Mouse (Mus musculus) liver, adult 2 months (tissue): ENCODE results near the gene Gp1ba. TPM values are rescaled to one million over a fixed set of nuclear protein-coding genes. Genes with fewer than 3 reads are reported as not detected.

ENCODE experiments used
- DNase-seq: peaks from one replicate; pipeline ENCODE4 v3.0.0-alpha.2; 2011; ENCODE audit warnings: low read depth, low spot score; ENCODE audit errors: extremely low read depth
- H3K27ac ChIP-seq: fragments of 200-500 bp; replicated peaks from 2 replicates; pipeline ENCODE4 v1.5.1; 2012; ENCODE audit warnings: low read depth, mild to moderate bottlenecking, control low read depth, inconsistent platforms, low read length; ENCODE audit not compliant: insufficient read depth
- H3K27me3 ChIP-seq: fragments of 200-500 bp; 2 replicates; pipeline ENCODE4 v1.6.1; 2012; ENCODE audit warnings: mild to moderate bottlenecking, moderate library complexity, low read length, inconsistent platforms; ENCODE audit not compliant: control insufficient read depth, insufficient read depth
- H3K36me3 ChIP-seq: fragments of 200-500 bp; 2 replicates; pipeline ENCODE4 v1.6.1; 2012; ENCODE audit warnings: low read length, inconsistent platforms; ENCODE audit not compliant: control insufficient read depth, insufficient read depth
- H3K4me1 ChIP-seq: fragments of 200-500 bp; 2 replicates; pipeline ENCODE4 v1.6.1; 2011; ENCODE audit warnings: low read length; ENCODE audit not compliant: control insufficient read depth, insufficient read depth
- H3K4me3 ChIP-seq: fragments of 200-500 bp; 2 replicates; pipeline ENCODE4 v1.5.1; 2011; ENCODE audit warnings: low read depth, mild to moderate bottlenecking, control low read depth, low read length, moderate library complexity; ENCODE audit not compliant: insufficient read depth
- H3K79me2 ChIP-seq: fragments of 200-500 bp; 2 replicates; pipeline ENCODE4 v1.6.1; 2012; ENCODE audit warnings: inconsistent platforms, mild to moderate bottlenecking, low read length, moderate library complexity; ENCODE audit not compliant: control insufficient read depth, insufficient read depth
- H3K9ac ChIP-seq: fragments of 200-500 bp; 2 replicates; pipeline ENCODE4 v1.6.1; 2012; ENCODE audit warnings: low read depth, mild to moderate bottlenecking, control low read depth, inconsistent platforms, low read length
- CTCF ChIP-seq: fragments of 200-500 bp; IDR thresholded peaks from 2 replicates; pipeline ENCODE4 v1.5.1; 2011; ENCODE audit warnings: low read depth, low read length, control low read depth
- POLR2A ChIP-seq: fragments of 200-500 bp; IDR thresholded peaks from 2 replicates; pipeline ENCODE4 v1.6.1; 2011; ENCODE audit warnings: low read length, control low read depth; ENCODE audit not compliant: insufficient read depth; ENCODE audit errors: extremely low read depth
- WGBS: fragments of 180-500 bp; shearing (Covaris S2); methylation state at CpG from one replicate; pipeline ENCODE4 v1.1.7; 2018; 5-methylcytosine and 5-hydroxymethylcytosine counted together
- polyA plus RNA-seq: library from polyadenylated mRNA; depleted of rRNA; stranded (reverse); fragments of >200 nt; gene quantifications from 2 replicates; pipeline ENCODE4 v1.2.3, GENCODE M21; 2012; rRNA removed
- total RNA-seq: library from RNA; depleted of rRNA; stranded (reverse); fragments of >200 nt; gene quantifications from 2 replicates; pipeline ENCODE4 v1.2.3, GENCODE M21; 2014; rRNA removed

The Gp1ba gene
- total and polyA plus RNA-seq, 2 experiments = 0.09 TPM; not detected in 1

- Histone ChIP-seq H3K9ac (peak within 1 kb of the TSS; percentile 94), H3K4me1 (0 out of 2 replicates have a peak, but pooled peaks cover 5% of the 10 kb centered on the region), H3K4me3 (peak within 1 kb of the TSS; percentile 65), H3K27ac (peak within 1 kb of the TSS; percentile 58), H3K27me3 (no peaks in the 10 kb centered on the region), H3K36me3 (peaks cover 2% of the 10 kb centered on the region; the same call in 1 of the 2 replicates), H3K79me2 (no peaks in the 10 kb centered on the region)
- TF ChIP-seq CTCF (peak; percentile 35), POLR2A (peak; percentile 43; the same call in 1 of the 2 replicates)
- under 1% methylated on average over 52 of the region's 55 CpGs for WGBS
- DNase-seq = peak; percentile 51
Measured at GRCm38 (mm10) chr11:70687601-70688199, 48.8 kb downstream of the Gp1ba start, which contains the start of gene Camta2. Gene Camta2, minus strand, starts transcription at chr11:70688105.

- peaks cover 2% of the 10 kb centered on the region; the same call in 1 of the 2 replicates for H3K36me3 ChIP-seq
- peak overlapping the region; percentile 8; the same call in 1 of the 2 replicates for H3K27ac ChIP-seq
- peak; percentile 39 for DNase-seq
- H3K79me2 ChIP-seq = no peaks in the 10 kb centered on the region
- WGBS = 17% methylated on average over 8 of the region's 8 CpGs
- H3K4me1 ChIP-seq = 0 out of 2 replicates have a peak, but pooled peaks cover 5% of the 10 kb centered on the region
- TF ChIP-seq CTCF = no peak
- no peak for TF ChIP-seq POLR2A
- peak overlapping the region; percentile 94; the same call in 1 of the 2 replicates for H3K9ac ChIP-seq
- peak overlapping the region; percentile 65; the same call in 1 of the 2 replicates for H3K4me3 ChIP-seq
- H3K27me3 ChIP-seq = no peaks in the 10 kb centered on the region
Measured at GRCm38 (mm10) chr11:70688372-70688771, 49.5 kb downstream of the Gp1ba start.

GRCm38 (mm10) chr11:70689578-70689977 is 50.7 kb downstream of the Gp1ba start:
- Histone ChIP-seq H3K4me1 (0 out of 2 replicates have a peak, but pooled peaks cover 5% of the 10 kb centered on the region), H3K9ac (no peak overlapping the region), H3K79me2 (no peaks in the 10 kb centered on the region), H3K36me3 (peaks cover 2% of the 10 kb centered on the region; the same call in 1 of the 2 replicates), H3K4me3 (no peak overlapping the region), H3K27me3 (no peaks in the 10 kb centered on the region), H3K27ac (no peak overlapping the region)
- TF ChIP-seq CTCF (no peak), POLR2A (no peak)
- WGBS = 82% methylated on average over 4 of the region's 4 CpGs
- DNase-seq = no peak

Other genes with a start within 250 kb of the Gp1ba start
- 3.1 and 3.3 TPM in 2 replicates for gene Pelp1, start 229.1 kb upstream of the Gp1ba start, total RNA-seq
- 7.7 and 7.9 TPM in 2 replicates for gene Pelp1, start 229.1 kb upstream of the Gp1ba start, polyA plus RNA-seq
- 9.5 and 11.5 TPM in 2 replicates for gene Arrb2, start 206.5 kb upstream of the Gp1ba start, total RNA-seq
- gene Arrb2, start 206.5 kb upstream of the Gp1ba start, polyA plus RNA-seq = 14.7 and 22.2 TPM in 2 replicates
- 11.2 and 13.3 TPM in 2 replicates for gene Med11, start 187.2 kb upstream of the Gp1ba start, total RNA-seq
- 9.4 and 10.4 TPM in 2 replicates for gene Med11, start 187.2 kb upstream of the Gp1ba start, polyA plus RNA-seq
- gene Zmynd15, start 179.7 kb upstream of the Gp1ba start, total RNA-seq = 0.74 and 1.5 TPM in 2 replicates
- gene Zmynd15, start 179.7 kb upstream of the Gp1ba start, polyA plus RNA-seq = 2.1 and 4.4 TPM in 2 replicates
- 5.7 and 10.2 TPM in 2 replicates for gene Cxcl16, start 179.1 kb upstream of the Gp1ba start, total RNA-seq
- 7.2 and 10.2 TPM in 2 replicates for gene Cxcl16, start 179.1 kb upstream of the Gp1ba start, polyA plus RNA-seq
- gene Tm4sf5, start 133.9 kb upstream of the Gp1ba start, total RNA-seq = not detected in 2 replicates
- not detected in 2 replicates for gene Tm4sf5, start 133.9 kb upstream of the Gp1ba start, polyA plus RNA-seq
- gene Vmo1, start 124.5 kb upstream of the Gp1ba start, total RNA-seq = 3.2 and 3.9 TPM in 2 replicates
- gene Vmo1, start 124.5 kb upstream of the Gp1ba start, polyA plus RNA-seq = 5.5 and 7.3 TPM in 2 replicates
- gene Gltpd2, start 119.9 kb upstream of the Gp1ba start, total RNA-seq = 74.9 and 91.6 TPM in 2 replicates
- 276 and 320 TPM in 2 replicates for gene Gltpd2, start 119.9 kb upstream of the Gp1ba start, polyA plus RNA-seq
- gene Psmb6, start 113.8 kb upstream of the Gp1ba start, total RNA-seq = 291 and 298 TPM in 2 replicates
- 312 and 336 TPM in 2 replicates for gene Psmb6, start 113.8 kb upstream of the Gp1ba start, polyA plus RNA-seq
- not detected in 2 replicates for gene Gm40193, start 106.2 kb upstream of the Gp1ba start, total RNA-seq
- not detected in 2 replicates for gene Gm40193, start 106.2 kb upstream of the Gp1ba start, polyA plus RNA-seq
- 3.3 and 3.8 TPM in 2 replicates for gene Pld2, start 99.1 kb upstream of the Gp1ba start, total RNA-seq
- 6.4 and 9.5 TPM in 2 replicates for gene Pld2, start 99.1 kb upstream of the Gp1ba start, polyA plus RNA-seq
- gene Mink1, start 76.2 kb upstream of the Gp1ba start, total RNA-seq = 11.0 and 14.4 TPM in 2 replicates
- 38.4 and 51.4 TPM in 2 replicates for gene Mink1, start 76.2 kb upstream of the Gp1ba start, polyA plus RNA-seq
- gene 4930544D05Rik, start 23.3 kb upstream of the Gp1ba start, total RNA-seq = not detected in 2 replicates
- gene 4930544D05Rik, start 23.3 kb upstream of the Gp1ba start, polyA plus RNA-seq = not detected in 2 replicates
- gene Chrne, start 19.9 kb upstream of the Gp1ba start, total RNA-seq = 0.07 and 0.09 TPM in 2 replicates
- 1.1 and 1.3 TPM in 2 replicates for gene Chrne, start 19.9 kb upstream of the Gp1ba start, polyA plus RNA-seq
- gene Rnf167, start 8.1 kb downstream of the Gp1ba start, total RNA-seq = 34.3 and 37.7 TPM in 2 replicates
- 68.4 and 75.4 TPM in 2 replicates for gene Rnf167, start 8.1 kb downstream of the Gp1ba start, polyA plus RNA-seq
- gene Slc25a11, start 8.4 kb downstream of the Gp1ba start, total RNA-seq = 108 and 109 TPM in 2 replicates
- 113 and 118 TPM in 2 replicates for gene Slc25a11, start 8.4 kb downstream of the Gp1ba start, polyA plus RNA-seq
- 132 and 210 TPM in 2 replicates for gene Pfn1, start 15.5 kb downstream of the Gp1ba start, total RNA-seq
- 583 and 713 TPM in 2 replicates for gene Pfn1, start 15.5 kb downstream of the Gp1ba start, polyA plus RNA-seq
- 3.0 and 3.3 TPM in 2 replicates for gene Eno3, start 18.1 kb downstream of the Gp1ba start, total RNA-seq
- 4.0 and 4.5 TPM in 2 replicates for gene Eno3, start 18.1 kb downstream of the Gp1ba start, polyA plus RNA-seq
- gene Spag7, start 30.3 kb downstream of the Gp1ba start, total RNA-seq = 29.4 and 31.6 TPM in 2 replicates
- gene Spag7, start 30.3 kb downstream of the Gp1ba start, polyA plus RNA-seq = 21.0 and 24.0 TPM in 2 replicates
- 2.3 and 3.0 TPM in 2 replicates for gene Camta2, start 49.0 kb downstream of the Gp1ba start, total RNA-seq
- 14.7 and 16.9 TPM in 2 replicates for gene Camta2, start 49.0 kb downstream of the Gp1ba start, polyA plus RNA-seq
- 14.1 and 18.4 TPM in 2 replicates for gene Inca1, start 61.0 kb downstream of the Gp1ba start, total RNA-seq
- gene Inca1, start 61.0 kb downstream of the Gp1ba start, polyA plus RNA-seq = 19.5 and 29.9 TPM in 2 replicates
- 50.8 and 60.9 TPM in 2 replicates for gene Kif1c, start 61.4 kb downstream of the Gp1ba start, total RNA-seq
- 75.6 and 93.7 TPM in 2 replicates for gene Kif1c, start 61.4 kb downstream of the Gp1ba start, polyA plus RNA-seq
- 1.8 and 1.9 TPM in 2 replicates for gene Zfp3, start 125.1 kb downstream of the Gp1ba start, total RNA-seq
- 0.47 and 0.87 TPM in 2 replicates for gene Zfp3, start 125.1 kb downstream of the Gp1ba start, polyA plus RNA-seq
- 1.7 and 1.9 TPM in 2 replicates for gene Scimp, start 173.5 kb downstream of the Gp1ba start, total RNA-seq
- gene Scimp, start 173.5 kb downstream of the Gp1ba start, polyA plus RNA-seq = 0.93 and 2.0 TPM in 2 replicates
- gene Rabep1, start 205.7 kb downstream of the Gp1ba start, total RNA-seq = 27.9 and 29.1 TPM in 2 replicates
- 3.3 and 3.5 TPM in 2 replicates for gene Rabep1, start 205.7 kb downstream of the Gp1ba start, polyA plus RNA-seq